Mouse (Mus musculus) WW6 (cell line): ENCODE results near the gene Pipox.

ENCODE experiments used
- DNase-seq: peaks from one replicate; pipeline ENCODE4 v3.0.0-alpha.2; 2013; ENCODE audit warnings: low read depth, low spot score

The Pipox gene

GRCm38 (mm10) chr11:77875847-77876759 lies 17.8 kb downstream of the Pipox start:
- DNase-seq: no peak

GRCm38 (mm10) chr11:77875269-77875668 lies 18.6 kb downstream of the Pipox start:
- no peak for DNase-seq

DNA sequence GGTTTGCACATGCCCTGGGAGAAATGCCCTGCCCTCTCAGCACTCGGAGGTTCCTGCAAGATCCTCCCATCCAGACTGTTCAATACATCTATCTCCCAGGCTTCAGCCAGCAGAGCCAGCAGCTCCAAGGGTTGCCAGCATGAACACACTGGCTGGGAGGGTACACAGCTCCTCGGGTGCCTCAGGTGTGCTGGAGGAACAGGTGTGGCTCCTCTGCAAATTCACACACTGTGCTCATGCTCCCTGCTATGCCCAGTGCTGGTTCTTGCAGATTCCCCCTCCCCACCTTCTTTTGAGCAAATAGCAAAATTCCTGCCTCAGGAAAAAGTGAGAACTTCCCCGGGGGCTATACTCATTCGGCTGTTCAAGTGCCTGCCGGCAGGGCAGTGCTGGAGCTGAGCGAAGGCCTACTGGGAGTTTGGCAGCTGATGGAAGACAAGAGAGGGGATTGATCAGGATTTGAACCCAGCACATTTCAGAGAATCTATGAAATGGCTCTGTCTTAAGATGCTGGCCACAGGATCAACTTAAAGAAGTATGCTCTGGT lies 19.1 kb downstream of the Pipox start:
- DNase-seq: no peak

DNA sequence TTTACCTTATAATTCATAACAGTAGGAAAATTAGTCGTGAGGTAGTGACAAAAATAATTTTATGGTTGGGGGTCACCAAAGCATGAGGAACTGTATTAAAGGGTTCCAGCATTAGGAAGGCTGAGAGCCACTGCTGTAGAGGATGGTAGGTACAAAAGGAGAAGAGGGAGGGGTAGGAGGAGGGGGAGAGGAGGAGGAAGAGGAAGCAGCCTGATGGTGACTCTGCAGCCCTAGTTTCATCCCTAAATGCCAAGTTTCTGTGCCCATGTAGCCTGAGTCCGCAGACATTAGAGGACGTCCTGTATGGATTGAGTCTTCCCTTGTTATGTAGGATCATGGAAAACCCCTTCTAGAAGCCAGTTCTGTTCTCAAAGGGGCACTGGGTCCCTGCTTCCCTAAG lies 20.8 kb downstream of the Pipox start:
- DNase-seq: no peak

- no peak for DNase-seq
Observed at GRCm38 (mm10) chr11:77872685-77873084, 21.2 kb downstream of the Pipox start.

- no peak for DNase-seq
Observed at GRCm38 (mm10) chr11:77872236-77872635, 21.7 kb downstream of the Pipox start.

DNA sequence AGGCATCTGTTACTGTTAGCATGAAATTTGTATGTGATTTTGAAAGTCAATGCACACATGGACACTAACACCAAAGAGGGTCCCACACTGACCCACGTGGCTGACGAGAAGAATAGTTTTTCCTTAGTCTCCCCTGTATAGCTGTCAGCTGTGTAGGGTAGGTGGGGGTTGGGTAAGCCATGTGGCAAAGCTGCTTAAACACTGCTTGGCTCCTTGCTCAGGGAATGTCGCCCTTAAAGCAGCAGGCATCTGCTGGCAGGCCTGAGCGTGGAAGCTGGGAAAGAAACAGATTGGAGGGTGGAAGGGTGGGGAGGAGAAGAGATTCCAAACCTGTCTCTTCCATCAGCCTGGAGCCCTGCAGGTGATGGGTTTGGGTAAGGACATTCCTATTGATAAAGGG lies 22.5 kb downstream of the Pipox start:
- DNase-seq: no peak

- DNase-seq: no peak
Observed at GRCm38 (mm10) chr11:77867419-77868083, 26.3 kb downstream of the Pipox start.

DNA sequence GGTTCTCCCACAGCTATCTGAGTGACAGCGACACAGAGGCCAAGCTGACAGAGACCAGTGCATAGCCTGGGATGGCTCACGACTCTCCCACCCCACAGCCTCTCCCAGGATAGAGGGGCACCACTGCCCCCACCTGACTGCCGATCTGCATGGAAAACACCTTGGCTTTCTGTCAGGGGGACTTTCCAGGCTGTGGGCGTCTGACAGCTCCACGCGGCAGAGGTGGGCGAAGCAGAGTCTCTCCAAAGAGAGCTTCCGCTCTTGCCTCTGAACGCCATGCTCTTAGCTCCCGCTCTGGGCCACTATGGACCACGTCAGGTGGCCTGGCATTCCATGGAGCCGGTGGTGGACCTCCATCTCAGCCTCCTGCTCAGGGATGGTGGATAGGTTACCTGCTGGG lies 29.1 kb downstream of the Pipox start:
- no peak for DNase-seq

DNA sequence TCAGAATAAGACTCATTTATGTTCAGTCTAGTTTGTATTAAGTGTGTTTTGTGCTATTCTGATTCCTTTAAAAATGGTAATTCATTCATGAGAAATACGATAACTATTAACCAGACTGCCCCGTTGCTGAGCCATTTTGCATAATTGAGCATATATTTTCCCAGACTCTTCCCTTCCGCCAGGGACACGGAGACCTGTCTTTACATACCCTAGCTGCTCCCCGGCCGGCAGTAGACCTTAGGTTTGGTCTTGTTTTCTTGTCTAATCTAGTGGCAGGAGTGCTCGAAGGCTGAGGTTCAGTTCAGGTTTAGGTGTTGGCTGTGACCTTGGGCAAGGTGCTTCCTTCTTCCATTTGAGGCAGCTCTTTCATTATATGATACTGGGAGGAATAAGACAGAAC lies 31.0 kb downstream of the Pipox start:
- no peak for DNase-seq

DNA sequence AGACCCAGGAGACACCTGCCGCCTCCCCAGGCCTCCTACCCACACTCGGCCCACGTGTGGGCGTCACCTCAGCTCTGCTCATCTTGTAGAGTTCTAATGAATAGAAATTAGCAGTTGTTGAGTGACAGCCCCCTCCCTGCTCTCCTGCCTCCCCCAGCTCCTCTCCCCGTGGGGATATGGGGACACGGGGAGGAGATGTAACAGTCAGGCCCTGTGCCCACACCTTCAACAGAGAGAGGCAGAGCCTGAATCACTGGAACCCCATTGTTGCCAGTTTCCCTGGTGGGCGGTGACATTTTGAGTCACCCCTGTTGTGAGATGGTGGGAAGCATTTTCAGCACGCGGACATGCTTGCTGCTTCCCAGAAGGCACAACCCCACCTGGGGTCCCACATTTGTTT lies 32.9 kb downstream of the Pipox start:
- DNase-seq: no peak

DNA sequence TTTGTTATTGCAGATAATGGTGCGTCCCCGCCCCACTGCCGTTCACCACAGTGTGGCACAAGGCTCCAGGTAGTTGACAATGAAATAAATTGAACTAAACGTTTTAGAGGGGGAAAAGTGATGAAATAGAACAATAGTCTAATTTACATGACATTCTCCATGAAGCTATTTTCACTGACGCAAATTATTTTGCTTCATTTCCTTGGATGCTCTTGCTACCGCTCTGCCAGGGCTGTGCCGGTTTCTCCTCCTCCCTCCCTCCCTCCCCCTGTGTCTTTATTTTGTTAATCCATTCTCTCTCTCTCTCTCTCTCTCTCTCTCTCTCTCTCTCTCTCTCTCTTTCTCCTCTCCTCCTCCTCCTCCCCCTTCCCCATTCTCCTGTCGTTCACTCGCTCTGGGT lies 35.3 kb downstream of the Pipox start:
- DNase-seq: no peak

GRCm38 (mm10) chr11:77857089-77857488 lies 36.8 kb downstream of the Pipox start:
- no peak for DNase-seq

- DNase-seq: no peak
Observed at GRCm38 (mm10) chr11:77855396-77855795, 38.5 kb downstream of the Pipox start.

GRCm38 (mm10) chr11:77854641-77855040 lies 39.3 kb downstream of the Pipox start:
- DNase-seq: no peak

- DNase-seq: no peak
Observed at GRCm38 (mm10) chr11:77852941-77853668, 40.8 kb downstream of the Pipox start.

GRCm38 (mm10) chr11:77852195-77852594 lies 41.7 kb downstream of the Pipox start:
- no peak for DNase-seq

- no peak for DNase-seq
Observed at GRCm38 (mm10) chr11:77851483-77852010, 42.3 kb downstream of the Pipox start.

DNA sequence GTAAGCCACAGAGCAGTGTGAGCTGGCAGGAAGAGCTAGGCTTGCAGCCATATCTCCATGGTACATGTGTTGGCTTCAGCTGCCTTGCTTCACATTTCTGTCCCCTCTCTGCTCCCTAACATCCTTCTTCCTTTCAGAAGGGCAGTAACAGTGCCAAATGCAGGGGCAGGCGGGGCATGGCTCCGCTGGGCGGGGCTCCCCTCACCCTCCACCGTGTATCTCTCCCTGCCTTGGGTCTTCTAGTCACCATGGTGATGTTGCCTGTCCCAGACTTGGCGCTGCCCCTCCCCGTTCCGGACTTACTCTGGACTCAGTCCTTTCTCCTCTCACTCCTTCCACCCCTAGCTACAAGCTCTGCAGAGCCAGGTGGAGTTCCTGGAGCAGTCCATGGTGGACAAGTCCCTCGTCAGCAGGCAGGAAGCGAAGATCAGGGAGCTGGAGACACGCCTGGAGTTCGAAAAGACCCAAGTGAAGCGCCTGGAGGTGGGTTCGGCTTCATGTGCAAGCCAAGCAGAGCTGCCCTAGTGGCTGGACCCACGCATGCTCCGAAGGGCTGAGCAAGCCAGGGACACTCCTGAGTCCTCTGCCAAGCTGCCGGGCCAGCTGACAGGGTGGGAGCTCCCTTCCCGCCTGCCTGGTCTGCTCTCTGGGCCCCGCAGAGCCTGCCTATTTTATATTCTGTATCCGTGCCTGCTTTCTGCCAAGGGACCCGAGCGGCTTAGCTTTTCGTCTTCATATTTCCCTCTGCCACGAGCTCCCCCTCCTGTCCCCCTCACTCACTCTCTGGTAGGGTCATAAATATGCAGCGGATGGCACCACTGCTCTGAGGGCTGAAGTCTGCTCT lies 43.3 kb downstream of the Pipox start:
- no peak for DNase-seq

DNA sequence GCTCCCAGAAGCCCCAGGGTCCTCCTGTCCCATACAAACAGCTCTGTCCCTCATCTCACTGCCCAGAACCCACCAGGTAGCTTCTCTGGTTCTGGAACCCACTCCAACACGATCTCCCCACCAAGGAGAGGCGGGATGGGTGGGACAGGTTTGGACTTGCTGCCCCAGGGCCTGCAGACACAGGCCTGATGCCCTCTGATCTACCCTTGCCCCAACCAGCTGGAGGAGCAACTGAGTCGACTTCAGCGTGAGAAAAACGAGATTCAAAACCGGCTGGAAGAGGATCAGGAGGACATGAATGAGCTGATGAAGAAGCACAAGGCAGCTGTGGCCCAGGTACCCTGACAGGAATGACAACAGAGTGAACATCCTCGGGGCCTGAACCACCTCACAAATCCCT lies 44.7 kb downstream of the Pipox start:
- DNase-seq: no peak

DNA sequence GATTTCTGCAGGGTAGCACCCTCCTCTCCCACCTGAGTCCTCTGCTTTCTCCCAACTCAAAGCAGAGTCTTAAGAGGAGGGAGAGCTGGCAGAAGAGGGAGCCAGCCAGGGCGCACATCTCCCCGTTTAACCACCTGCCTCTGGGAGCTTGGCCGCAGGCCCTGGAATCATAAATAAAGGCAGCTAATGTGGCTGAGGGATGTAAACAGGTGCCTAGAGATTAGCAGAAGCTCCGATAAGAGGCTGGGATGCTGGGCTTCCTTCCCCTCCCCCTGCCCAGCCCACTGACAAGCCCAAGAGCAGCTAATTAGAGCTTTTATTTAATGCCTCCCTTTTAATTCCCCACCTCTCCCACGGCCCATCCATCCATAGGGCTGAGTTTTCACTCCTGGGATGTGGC lies 45.8 kb downstream of the Pipox start:
- no peak for DNase-seq
